Mouse (Mus musculus) embryo, embryonic 9.5 days (tissue): ENCODE results near the gene Tubgcp6.

Source experiments
- DNase-seq: peaks from one replicate; pipeline ENCODE4 v3.0.0-alpha.2; 2017; ENCODE audit errors: extremely low spot score

The Tubgcp6 gene

DNA sequence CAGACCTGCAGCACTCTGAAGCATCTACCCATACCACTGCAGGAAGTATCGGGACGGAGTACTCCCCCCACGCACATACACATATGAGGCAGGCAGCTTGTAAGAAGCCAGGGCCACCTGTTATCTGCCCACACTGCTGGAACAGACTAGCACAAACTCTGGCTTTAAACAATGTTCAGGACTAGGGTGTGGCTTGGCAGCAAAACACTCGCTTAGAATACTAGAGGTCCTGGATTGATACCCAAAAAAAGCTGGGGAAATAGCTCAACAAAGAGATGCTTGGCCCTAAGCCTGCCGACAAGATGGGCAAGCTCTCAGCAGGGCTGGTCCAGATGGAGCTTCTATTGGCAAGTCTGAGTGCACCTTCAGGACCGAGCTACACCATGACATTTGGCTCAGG, 59.4 kb downstream of the Tubgcp6 start:
- no peak for DNase-seq

DNA sequence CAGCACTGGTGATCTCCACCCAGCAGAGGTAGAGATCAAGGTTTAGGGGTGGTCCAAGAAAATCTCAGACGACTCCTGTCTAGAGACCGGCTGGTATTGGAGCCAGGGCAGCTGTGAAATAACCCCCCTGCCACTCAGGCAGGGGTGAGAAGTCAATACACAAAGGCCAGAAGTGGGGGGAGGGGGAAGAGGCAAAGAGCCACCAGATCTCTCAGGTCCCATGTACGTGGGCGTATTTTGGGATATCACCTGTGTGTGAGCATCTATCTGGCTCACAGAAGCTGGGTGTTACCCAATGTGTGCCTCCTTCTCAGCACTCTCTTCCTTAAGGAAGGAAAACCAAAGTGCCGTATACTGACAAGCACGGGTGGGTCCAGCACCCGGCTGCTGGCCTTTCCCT, 59.9 kb downstream of the Tubgcp6 start:
- DNase-seq, result no peak

- no peak for DNase-seq
Measured at GRCm38 (mm10) chr15:89062518-89062910, 60.4 kb downstream of the Tubgcp6 start.

GRCm38 (mm10) chr15:89061761-89062517, 61.0 kb downstream of the Tubgcp6 start:
- no peak for DNase-seq

GRCm38 (mm10) chr15:89060811-89061460, 62.0 kb downstream of the Tubgcp6 start:
- no peak for DNase-seq

DNA sequence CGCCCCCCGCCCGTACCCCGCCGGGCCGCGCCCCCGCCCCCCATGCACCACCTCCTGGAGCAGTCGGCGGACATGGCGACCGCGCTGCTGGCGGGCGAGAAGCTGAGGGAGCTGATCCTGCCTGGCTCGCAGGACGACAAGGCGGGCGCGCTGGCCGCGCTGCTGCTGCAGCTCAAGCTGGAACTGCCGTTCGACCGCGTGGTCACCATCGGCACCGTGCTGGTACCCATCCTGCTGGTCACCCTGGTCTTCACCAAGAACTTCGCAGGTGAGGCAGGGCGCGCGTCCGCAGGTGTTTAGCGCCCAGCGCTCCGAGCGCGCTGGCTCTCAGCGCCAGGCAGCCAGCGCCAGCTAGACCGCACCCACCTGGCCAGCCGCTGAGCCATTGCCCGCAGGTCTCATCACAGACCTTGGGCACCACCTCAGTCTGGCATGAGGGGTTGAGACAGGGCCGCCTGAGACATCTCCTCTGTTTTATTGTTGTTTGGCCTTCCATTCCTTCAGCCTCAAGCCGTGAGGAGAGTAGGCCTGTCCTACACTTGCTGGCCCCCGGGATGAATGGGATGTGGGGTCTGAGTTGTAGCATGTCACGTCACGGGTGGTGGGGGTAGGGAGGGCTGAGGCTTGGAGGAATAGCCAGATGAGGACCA, 62.8 kb downstream of the Tubgcp6 start:
- DNase-seq, result peak; percentile 54

- DNase-seq, result peak; percentile 29
Measured at GRCm38 (mm10) chr15:89059161-89059931, 63.6 kb downstream of the Tubgcp6 start, which contains the start of gene Panx2. Gene Panx2 (plus strand): TSS chr15:89059734.

GRCm38 (mm10) chr15:89058736-89059135, 64.2 kb downstream of the Tubgcp6 start:
- DNase-seq, result no peak

- no peak for DNase-seq
Measured at GRCm38 (mm10) chr15:89054666-89055065, 68.2 kb downstream of the Tubgcp6 start.
